Mouse (Mus musculus) hindbrain, postnatal 0 days (tissue): ENCODE measurements around the gene Ola1. TPM values are rescaled to one million over a fixed set of nuclear protein-coding genes. Genes with fewer than 3 reads are reported as not detected.
A peak's percentile ranks its signal among the peaks of the same experiment; 100 is the strongest.

Experiments
- ATAC-seq: fragments of 200-750 bp; cut with Nextera tagmentation; 2 replicates; pipeline ENCODE4 v1.8.0; 2017; ENCODE audit warnings: mild to moderate bottlenecking, moderate TSS enrichment, moderate library complexity
- DNase-seq: peaks from one replicate; pipeline ENCODE4 v3.0.0-alpha.2; 2015; ENCODE audit warnings: low spot score
- H3K27ac ChIP-seq: fragments of 300-500 bp; sonication (generic); 2 replicates; pipeline ENCODE4 v1.5.1; 2014; ENCODE audit warnings: mild to moderate bottlenecking
- H3K27me3 ChIP-seq: fragments of 300-500 bp; sonication (generic); 2 replicates; pipeline ENCODE4 v1.6.1; 2014; ENCODE audit warnings: low read length, mixed read lengths; ENCODE audit not compliant: insufficient read depth
- H3K36me3 ChIP-seq: fragments of 300-500 bp; sonication (generic); 2 replicates; pipeline ENCODE4 v1.6.1; 2014; ENCODE audit warnings: low read length, mixed read lengths; ENCODE audit not compliant: insufficient read depth
- H3K4me1 ChIP-seq: fragments of 300-500 bp; sonication (generic); 2 replicates; pipeline ENCODE4 v1.6.1; 2014; ENCODE audit warnings: antibody characterized with exemption, low read length, mixed read lengths; ENCODE audit not compliant: insufficient read depth
- H3K4me2 ChIP-seq: fragments of 300-500 bp; sonication (generic); 2 replicates; pipeline ENCODE4 v1.6.1; 2014; ENCODE audit warnings: low read depth, mild to moderate bottlenecking, low read length, moderate library complexity, mixed read lengths
- H3K4me3 ChIP-seq: fragments of 300-500 bp; sonication (generic); 2 replicates; pipeline ENCODE4 v1.5.1; 2014; ENCODE audit warnings: low read length
- H3K9ac ChIP-seq: fragments of 300-500 bp; sonication (generic); replicated peaks from 2 replicates; pipeline ENCODE4 v1.6.1; 2014; ENCODE audit warnings: mild to moderate bottlenecking, low read length, moderate library complexity, mixed read lengths
- H3K9me3 ChIP-seq: fragments of 300-500 bp; sonication (generic); 2 replicates; pipeline ENCODE4 v1.6.1; 2016; ENCODE audit warnings: low read length, mixed read lengths
- CTCF ChIP-seq: IDR thresholded peaks from 2 replicates; pipeline ENCODE4 v1.5.1; 2016; ENCODE audit warnings: antibody characterized with exemption, control low read depth, low read depth
- WGBS: fragments of 180-500 bp; shearing (Covaris S2); extraction: QIAGEN DNeasy Blood & Tissue Kit; methylation state at CpG from one replicate; pipeline ENCODE4 v1.1.7; 2014; 5-methylcytosine and 5-hydroxymethylcytosine counted together
- polyA plus RNA-seq: library from polyadenylated mRNA; unstranded; fragments of >200 nt; fragmentation: Nextera tagmentation; extraction: Ambion mirVana; gene quantifications from 2 replicates; pipeline ENCODE4 v1.2.1, GENCODE M21; 2015
- total RNA-seq: library from RNA; depleted of rRNA; stranded (reverse); fragments of >200 nt; gene quantifications from 2 replicates; pipeline ENCODE4 v1.2.3, GENCODE M21; 2014

The Ola1 gene
- total and polyA plus RNA-seq, 2 experiments from 2014 or later: 39.7 to 105 TPM

GRCm38 (mm10) chr2:73127686-73128085, 91.0 kb downstream of the Ola1 start:
- Histone ChIP-seq H3K27ac (no peak overlapping the region), H3K4me1 (no peaks in the 10 kb centered on the region), H3K4me3 (no peak overlapping the region), H3K4me2 (no peak overlapping the region), H3K9me3 (no peaks in the 10 kb centered on the region), H3K9ac (no peak overlapping the region), H3K36me3 (no peaks in the 10 kb centered on the region), H3K27me3 (no peaks in the 10 kb centered on the region)
- 82% methylated on average over 1 of the region's 1 CpGs for WGBS
- no peak for ATAC-seq
- no peak for DNase-seq
- TF ChIP-seq CTCF: no peak

DNA sequence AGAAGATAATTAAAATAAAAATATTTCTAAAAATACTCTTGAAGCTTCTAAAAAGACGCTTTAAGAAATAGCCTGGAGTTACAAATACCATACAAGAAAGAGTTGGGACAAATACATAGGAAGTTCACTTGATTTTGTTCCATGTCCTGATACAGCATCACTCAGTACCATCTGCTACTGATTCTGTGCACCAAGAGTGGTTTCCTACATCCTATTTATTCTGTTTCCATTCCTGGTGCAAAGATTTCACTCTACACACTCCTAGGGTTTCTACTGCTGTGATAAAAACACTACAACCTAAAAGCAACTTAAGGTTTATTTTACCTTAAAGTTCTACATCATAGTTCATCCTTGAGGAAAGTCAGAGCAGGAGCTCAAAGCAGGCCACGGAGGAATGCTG, 99.9 kb downstream of the Ola1 start:
- H3K4me3 ChIP-seq: no peak overlapping the region
- H3K27me3 ChIP-seq: no peaks in the 10 kb centered on the region
- no peak overlapping the region for H3K9ac ChIP-seq
- ATAC-seq: no peak
- DNase-seq: no peak
- no peak for TF ChIP-seq CTCF
- WGBS: 83% methylated on average over 2 of the region's 2 CpGs
- no peaks in the 10 kb centered on the region for H3K36me3 ChIP-seq
- no peaks in the 10 kb centered on the region for H3K9me3 ChIP-seq
- H3K4me2 ChIP-seq: no peak overlapping the region
- no peaks in the 10 kb centered on the region for H3K4me1 ChIP-seq
- H3K27ac ChIP-seq: no peak overlapping the region

DNA sequence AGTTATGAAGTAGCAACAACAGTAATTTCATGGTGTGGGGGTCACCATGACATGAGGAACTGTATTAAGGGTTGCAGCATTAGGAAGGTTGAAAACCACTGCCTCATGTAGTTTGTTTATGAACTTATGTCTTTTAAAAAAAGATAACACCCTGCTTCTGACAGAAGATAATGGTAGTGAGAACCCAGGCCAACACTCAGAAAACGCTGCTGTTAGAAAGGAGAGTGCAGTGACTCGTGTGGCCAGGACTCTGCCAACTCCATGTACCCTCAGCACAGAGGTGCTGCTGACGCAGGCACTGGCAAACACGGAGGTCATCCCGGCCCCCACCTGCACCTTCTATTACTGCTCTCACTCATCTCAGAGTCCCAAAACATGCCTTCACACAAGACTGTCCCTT, 111.6 kb downstream of the Ola1 start:
- Histone ChIP-seq H3K36me3 (no peaks in the 10 kb centered on the region), H3K4me1 (no peaks in the 10 kb centered on the region), H3K27ac (no peak overlapping the region), H3K27me3 (no peaks in the 10 kb centered on the region), H3K4me2 (no peak overlapping the region), H3K9ac (no peak overlapping the region), H3K9me3 (no peaks in the 10 kb centered on the region), H3K4me3 (no peak overlapping the region)
- ATAC-seq: no peak
- no peak for DNase-seq
- 94% methylated on average over 5 of the region's 5 CpGs for WGBS
- TF ChIP-seq CTCF: no peak

- DNase-seq (peak; percentile 21), ATAC-seq (no peak)
- Histone ChIP-seq H3K36me3 (no peaks in the 10 kb centered on the region), H3K4me3 (no peak overlapping the region), H3K9ac (no peak overlapping the region), H3K27me3 (no peaks in the 10 kb centered on the region), H3K9me3 (no peaks in the 10 kb centered on the region), H3K27ac (no peak overlapping the region), H3K4me2 (no peak overlapping the region), H3K4me1 (no peaks in the 10 kb centered on the region)
- TF ChIP-seq CTCF: peak; percentile 49
- 75% methylated on average over 3 of the region's 3 CpGs for WGBS
Observed at GRCm38 (mm10) chr2:73096491-73096890, 122.2 kb downstream of the Ola1 start.

DNA sequence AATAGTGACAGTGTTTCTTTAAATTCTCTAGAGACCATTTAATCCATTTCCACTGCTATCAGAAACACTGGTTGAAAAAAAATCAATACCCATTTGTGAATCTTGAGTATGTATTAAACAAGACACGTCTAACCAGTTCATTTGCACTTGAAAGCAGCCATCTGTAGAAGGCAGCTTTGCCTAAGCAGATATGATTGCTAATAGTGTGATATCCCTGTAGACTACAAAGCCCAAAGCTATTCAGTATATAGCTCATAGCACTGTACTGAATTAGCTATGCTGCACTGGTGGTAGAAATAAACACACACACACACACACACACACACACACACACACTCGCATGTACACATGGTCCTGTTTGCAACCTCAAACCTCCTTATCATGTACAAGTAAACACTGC, 123.4 kb downstream of the Ola1 start:
- no peak for DNase-seq
- Histone ChIP-seq H3K4me2 (no peak overlapping the region), H3K36me3 (no peaks in the 10 kb centered on the region), H3K27ac (no peak overlapping the region), H3K9ac (no peak overlapping the region), H3K27me3 (no peaks in the 10 kb centered on the region), H3K9me3 (no peaks in the 10 kb centered on the region), H3K4me1 (no peaks in the 10 kb centered on the region), H3K4me3 (no peak overlapping the region)
- WGBS: 47% methylated on average over 2 of the region's 2 CpGs
- no peak for ATAC-seq
- no peak for TF ChIP-seq CTCF

GRCm38 (mm10) chr2:73093032-73093431, 125.7 kb downstream of the Ola1 start:
- H3K4me3 ChIP-seq: no peak overlapping the region
- H3K4me2 ChIP-seq: no peak overlapping the region
- H3K36me3 ChIP-seq: no peaks in the 10 kb centered on the region
- ATAC-seq (no peak), DNase-seq (no peak)
- no peak for TF ChIP-seq CTCF
- no peaks in the 10 kb centered on the region for H3K9me3 ChIP-seq
- H3K9ac ChIP-seq: no peak overlapping the region
- H3K4me1 ChIP-seq: no peaks in the 10 kb centered on the region
- H3K27ac ChIP-seq: no peak overlapping the region
- WGBS: 50% methylated on average over 6 of the region's 6 CpGs
- no peaks in the 10 kb centered on the region for H3K27me3 ChIP-seq

GRCm38 (mm10) chr2:73091302-73091701, 127.4 kb downstream of the Ola1 start:
- H3K9ac ChIP-seq: no peak overlapping the region
- H3K36me3 ChIP-seq: no peaks in the 10 kb centered on the region
- no peak for ATAC-seq
- no peak for DNase-seq
- TF ChIP-seq CTCF: no peak
- no peaks in the 10 kb centered on the region for H3K9me3 ChIP-seq
- H3K4me1 ChIP-seq: no peaks in the 10 kb centered on the region
- H3K27ac ChIP-seq: no peak overlapping the region
- H3K27me3 ChIP-seq: no peaks in the 10 kb centered on the region
- 73% methylated on average over 8 of the region's 8 CpGs for WGBS
- H3K4me2 ChIP-seq: no peak overlapping the region
- no peak overlapping the region for H3K4me3 ChIP-seq
